Mouse (Mus musculus) liver, embryonic 16.5 days (tissue): Measurements from ENCODE around the gene Myo1a. TPM values are rescaled to one million over a fixed set of nuclear protein-coding genes. Genes with fewer than 3 reads are reported as not detected.
"Not testable (repeated sequence)": the region's sequence is repeated elsewhere in the genome, so short reads cannot be mapped to it uniquely, and the experiment has no call there.

Experiments
- ATAC-seq: fragments of 200-750 bp; cut with Nextera tagmentation; 2 replicates; pipeline ENCODE4 v1.8.0; 2017; ENCODE audit warnings: low read depth, mild to moderate bottlenecking, moderate number of reproducible peaks, moderate library complexity
- H3K27ac ChIP-seq: fragments of 300-500 bp; sonication (generic); 2 replicates; pipeline ENCODE4 v1.5.1; 2014; ENCODE audit warnings: mild to moderate bottlenecking, low read length
- H3K27me3 ChIP-seq: fragments of 300-500 bp; sonication (generic); 2 replicates; pipeline ENCODE4 v1.6.1; 2014; ENCODE audit warnings: low read depth, low read length, mixed read lengths; ENCODE audit not compliant: control insufficient read depth, insufficient read depth
- H3K36me3 ChIP-seq: fragments of 300-500 bp; sonication (generic); 2 replicates; pipeline ENCODE4 v1.6.1; 2014; ENCODE audit warnings: mild to moderate bottlenecking; ENCODE audit not compliant: control insufficient read depth, insufficient read depth
- H3K4me1 ChIP-seq: fragments of 300-500 bp; sonication (generic); 2 replicates; pipeline ENCODE4 v1.6.1; 2014; ENCODE audit warnings: low read depth, low read length, mixed read lengths; ENCODE audit not compliant: control insufficient read depth
- H3K4me2 ChIP-seq: fragments of 300-500 bp; sonication (generic); 2 replicates; pipeline ENCODE4 v1.6.1; 2014; ENCODE audit warnings: low read depth, low read length, mixed read lengths
- H3K4me3 ChIP-seq: fragments of 300-500 bp; sonication (generic); 2 replicates; pipeline ENCODE4 v1.5.1; 2014; ENCODE audit warnings: low read depth, mild to moderate bottlenecking, low read length
- H3K9ac ChIP-seq: fragments of 300-500 bp; sonication (generic); 2 replicates; pipeline ENCODE4 v1.6.1; 2014; ENCODE audit warnings: low read depth, low read length
- H3K9me3 ChIP-seq: fragments of 300-500 bp; sonication (generic); replicated peaks from 2 replicates; pipeline ENCODE4 v1.6.1; 2016; ENCODE audit warnings: low read length; ENCODE audit not compliant: control insufficient read depth
- WGBS: fragments of 180-500 bp; shearing (Covaris S2); extraction: QIAGEN DNeasy Blood & Tissue Kit; methylation state at CpG from one replicate; pipeline ENCODE4 v1.1.7; 2014; ENCODE audit not compliant: insufficient replicate concordance; 5-methylcytosine and 5-hydroxymethylcytosine counted together
- polyA plus RNA-seq: library from polyadenylated mRNA; unstranded; fragments of >200 nt; fragmentation: Nextera tagmentation; extraction: Ambion mirVana; gene quantifications from 2 replicates; pipeline ENCODE4 v1.2.1, GENCODE M21; 2015

Gene Myo1a
- polyA plus RNA-seq, 1 experiment from 2014 or later: 0.55 TPM

DNA sequence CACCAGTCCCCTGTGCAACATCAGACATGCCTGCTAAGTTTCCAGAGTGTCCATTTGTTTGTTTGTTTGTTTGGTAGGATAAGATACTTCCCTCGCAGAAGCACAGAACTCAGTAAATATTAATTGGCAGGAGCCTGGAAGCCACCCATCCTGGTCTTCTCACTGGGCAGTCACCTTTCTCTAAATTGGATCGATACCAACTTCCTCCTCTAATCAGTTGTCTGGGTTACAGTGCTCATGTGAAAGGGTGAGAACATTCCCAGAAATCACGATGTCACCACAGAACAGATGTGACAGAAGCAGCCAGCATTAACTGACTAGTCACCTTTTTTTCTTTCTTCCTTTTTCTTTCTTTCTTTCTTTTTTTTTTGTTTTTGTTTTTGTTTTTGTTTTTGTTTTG is 50.3 kb downstream of the Myo1a start:
- Histone ChIP-seq H3K9me3 (no peaks in the 10 kb centered on the region), H3K4me2 (no peak overlapping the region), H3K9ac (no peak overlapping the region), H3K27me3 (no peaks in the 10 kb centered on the region), H3K36me3 (no peaks in the 10 kb centered on the region), H3K4me1 (peaks cover 12% of the 10 kb centered on the region), H3K4me3 (no peak overlapping the region), H3K27ac (peak overlapping the region; percentile 31)
- 38% methylated on average over 3 of the region's 3 CpGs for WGBS
- no peak for ATAC-seq

DNA sequence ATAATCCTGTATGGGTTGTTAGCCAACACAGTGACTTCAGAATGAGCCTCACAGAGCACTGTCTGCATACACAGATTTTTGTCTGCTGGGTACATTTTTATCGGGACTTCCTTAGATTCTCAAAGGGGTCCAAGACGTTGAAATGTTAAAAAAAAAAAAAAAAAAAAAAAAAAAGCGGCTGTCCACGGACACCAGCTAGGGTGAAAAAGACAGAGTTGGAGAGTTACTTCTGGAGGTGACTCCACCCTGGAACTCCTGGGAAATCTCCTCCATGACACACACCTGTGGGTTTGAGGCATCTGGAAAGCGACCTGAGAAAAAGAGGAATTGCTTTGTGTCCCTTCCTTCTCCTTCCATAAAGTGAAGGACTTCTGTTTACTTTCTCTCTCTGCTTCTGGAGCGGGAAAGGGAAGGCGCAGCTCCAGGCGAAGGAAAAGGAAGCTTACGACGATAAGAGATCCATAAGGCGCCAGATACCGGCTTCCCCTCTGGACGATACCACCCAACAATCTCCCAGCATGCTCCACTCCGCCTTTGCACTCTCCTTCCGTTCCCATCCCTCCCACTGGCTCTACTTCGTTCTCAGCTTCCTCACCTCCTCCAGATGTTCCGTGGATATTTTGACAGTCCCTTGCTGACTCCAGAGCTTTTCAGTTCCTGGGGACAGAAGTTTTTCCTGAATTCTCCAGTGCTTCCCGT is 50.9 kb downstream of the Myo1a start:
- no peak overlapping the region for H3K27ac ChIP-seq
- no peaks in the 10 kb centered on the region for H3K36me3 ChIP-seq
- no peak overlapping the region for H3K9ac ChIP-seq
- peak; percentile 28 for ATAC-seq
- 0 out of 2 replicates have a peak overlapping the region, but pooled peaks have one; percentile 7 for H3K4me3 ChIP-seq
- H3K4me1 ChIP-seq: peaks cover 12% of the 10 kb centered on the region
- no peaks in the 10 kb centered on the region for H3K9me3 ChIP-seq
- no peaks in the 10 kb centered on the region for H3K27me3 ChIP-seq
- WGBS: 23% methylated on average over 18 of the region's 18 CpGs
- peak overlapping the region; percentile 36 for H3K4me2 ChIP-seq

DNA sequence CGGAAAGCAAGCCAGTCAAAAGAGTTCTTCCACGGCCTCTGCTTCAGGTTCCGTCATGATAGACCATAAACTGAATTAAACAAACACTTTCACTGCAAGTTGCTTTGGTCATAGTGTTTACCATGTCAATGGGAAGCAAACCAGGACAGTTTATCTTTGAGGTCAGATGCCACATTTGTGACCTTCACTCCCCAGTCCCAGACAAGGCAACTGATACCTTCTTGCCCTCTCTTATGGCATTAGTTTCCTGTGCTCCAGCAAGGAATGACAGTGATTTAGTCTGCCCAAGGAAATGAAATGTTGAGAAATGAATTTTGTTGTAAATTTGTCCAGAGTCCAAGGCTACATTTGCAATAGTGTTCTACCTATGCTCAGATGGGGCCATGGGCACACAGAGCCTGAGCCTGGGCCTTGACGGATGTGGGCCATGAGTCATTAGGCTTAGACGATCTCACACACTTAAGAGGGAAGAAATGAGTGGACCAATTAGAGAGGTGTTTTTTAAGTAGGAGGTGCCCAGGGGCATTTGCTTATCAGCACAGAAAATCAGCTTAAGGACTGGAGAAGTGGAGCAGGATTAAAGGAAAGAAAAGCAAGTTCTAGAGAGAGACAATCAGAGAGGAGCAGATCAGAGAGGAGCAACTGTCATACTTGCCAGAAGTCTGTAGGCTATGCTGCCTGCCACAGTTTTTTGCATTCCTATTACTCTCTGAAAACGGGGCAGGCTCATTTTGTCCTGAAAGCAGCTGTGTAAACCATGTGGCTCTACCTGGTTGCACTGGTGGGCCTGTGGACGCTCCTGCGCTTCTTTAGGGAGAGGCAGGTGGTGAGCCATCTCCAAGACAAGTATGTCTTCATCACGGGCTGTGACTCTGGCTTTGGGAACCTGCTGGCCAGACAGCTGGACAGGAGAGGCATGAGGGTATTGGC is 54.5 kb downstream of the Myo1a start, which contains the start of the genes Rdh1 and Rdh16f1:
TSS of gene Rdh1 (plus strand) at position 541 of the 930 bp plus-strand sequence.
TSS of gene Rdh16f1 (plus strand) at position 607 of the 930 bp plus-strand sequence.
- no peak within 1 kb of the TSS for H3K4me2 ChIP-seq
- H3K27me3 ChIP-seq: no peaks in the 10 kb centered on the region
- H3K36me3 ChIP-seq: no peaks in the 10 kb centered on the region
- H3K27ac ChIP-seq: peak within 1 kb of the TSS; percentile 59
- H3K4me3 ChIP-seq: no peak within 1 kb of the TSS
- 50% methylated on average over 9 of the region's 9 CpGs for WGBS
- H3K9me3 ChIP-seq: no peaks in the 10 kb centered on the region
- peaks cover 12% of the 10 kb centered on the region for H3K4me1 ChIP-seq
- no peak within 1 kb of the TSS for H3K9ac ChIP-seq
- 0 out of 2 replicates have a peak, but pooled peaks have one; percentile 20 for ATAC-seq

DNA sequence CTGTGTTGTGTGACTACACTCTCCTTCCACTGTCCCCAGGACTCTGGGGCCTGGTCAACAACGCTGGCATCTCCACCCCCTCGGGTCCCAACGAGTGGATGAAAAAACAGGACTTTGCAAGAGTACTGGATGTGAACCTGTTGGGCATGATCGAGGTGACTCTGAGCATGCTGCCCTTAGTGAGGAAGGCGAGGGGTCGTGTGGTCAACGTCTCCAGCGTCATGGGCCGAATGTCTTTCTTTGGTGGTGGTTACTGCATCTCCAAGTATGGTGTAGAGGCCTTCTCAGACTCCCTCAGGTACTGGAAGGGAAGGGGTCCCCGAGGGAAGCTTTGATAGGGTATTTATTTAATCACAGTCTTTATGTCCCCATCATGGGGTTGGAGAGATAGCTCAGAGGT is 58.0 kb downstream of the Myo1a start:
- H3K36me3 ChIP-seq, H3K27me3 ChIP-seq, H3K9me3 ChIP-seq, H3K27ac ChIP-seq, H3K9ac ChIP-seq, H3K4me2 ChIP-seq, ATAC-seq, H3K4me3 ChIP-seq, H3K4me1 ChIP-seq: not testable (repeated sequence)
- WGBS: 57% methylated on average over 10 of the region's 10 CpGs

DNA sequence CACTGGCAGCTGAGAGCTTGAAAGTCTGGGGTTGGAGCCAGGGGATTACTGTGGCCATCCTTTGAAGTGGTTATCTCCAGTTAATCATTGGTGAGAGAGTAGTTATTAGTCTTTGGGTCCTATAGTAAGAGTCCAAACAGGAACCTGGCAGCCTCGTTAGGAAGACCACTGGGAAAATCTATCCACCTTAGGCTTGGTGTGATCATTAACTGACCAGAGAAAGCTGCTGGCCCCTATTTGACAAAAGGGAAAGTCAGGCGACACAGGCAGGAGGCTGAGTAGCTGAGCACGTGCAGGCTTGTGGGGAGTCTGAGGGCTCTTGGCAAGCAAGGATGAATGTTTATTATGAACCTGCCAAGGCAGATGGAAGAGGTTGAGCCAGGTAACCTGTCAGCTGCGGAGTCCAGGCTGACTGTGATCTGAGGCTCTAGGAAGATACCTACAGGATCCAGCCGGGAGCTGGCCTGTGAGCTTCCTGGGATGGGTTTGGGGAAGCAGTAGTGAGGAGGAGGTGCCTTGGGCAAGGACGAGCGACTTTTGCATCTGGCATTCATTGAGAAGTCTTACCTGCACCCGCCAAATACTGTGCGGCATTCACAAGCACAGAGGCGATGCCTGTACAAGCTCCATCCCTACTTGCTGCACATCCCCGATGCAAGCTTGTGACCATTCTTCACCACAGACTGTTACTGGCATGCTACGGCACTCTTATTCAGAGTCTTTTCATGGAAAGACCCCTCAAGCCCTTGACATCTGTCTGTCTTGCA is 59.1 kb downstream of the Myo1a start:
- WGBS: 52% methylated on average over 12 of the region's 12 CpGs
- H3K9me3 ChIP-seq: no peaks in the 10 kb centered on the region
- no peak overlapping the region for H3K9ac ChIP-seq
- H3K4me3 ChIP-seq: no peak overlapping the region
- H3K27me3 ChIP-seq: no peaks in the 10 kb centered on the region
- H3K4me1 ChIP-seq: no peaks in the 10 kb centered on the region; the same call in 1 of the 2 replicates
- peak; percentile 81 for ATAC-seq
- no peak overlapping the region for H3K4me2 ChIP-seq
- peak overlapping the region; percentile 69; the same call in 1 of the 2 replicates for H3K27ac ChIP-seq
- H3K36me3 ChIP-seq: no peaks in the 10 kb centered on the region

DNA sequence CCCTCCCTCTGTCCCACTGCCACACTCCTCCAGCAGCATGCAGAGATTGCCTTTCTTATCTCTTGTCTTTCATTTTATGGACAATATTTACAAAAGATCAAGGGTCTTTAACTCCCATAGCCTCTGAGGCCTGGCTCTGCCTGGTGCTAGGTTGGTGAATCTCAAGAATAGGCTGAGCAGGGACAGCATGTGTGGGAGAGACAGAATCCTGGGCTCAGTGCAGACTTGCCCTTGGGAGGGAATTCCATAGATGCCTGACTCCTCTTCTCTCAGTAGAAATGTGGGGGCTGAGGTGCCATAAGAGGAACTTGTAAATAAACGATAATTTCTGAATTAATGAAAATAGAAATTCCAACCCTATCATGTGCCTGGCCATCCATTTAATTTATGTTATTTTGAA is 61.6 kb downstream of the Myo1a start:
- H3K27me3 ChIP-seq: no peaks in the 10 kb centered on the region
- ATAC-seq: no peak
- H3K27ac ChIP-seq: no peak overlapping the region
- H3K4me2 ChIP-seq: no peak overlapping the region
- no peaks in the 10 kb centered on the region for H3K9me3 ChIP-seq
- H3K36me3 ChIP-seq: no peaks in the 10 kb centered on the region
- no peak overlapping the region for H3K4me3 ChIP-seq
- H3K4me1 ChIP-seq: no peaks in the 10 kb centered on the region
- 63% methylated on average over 1 of the region's 1 CpGs for WGBS
- H3K9ac ChIP-seq: no peak overlapping the region

Other genes with a start within 250 kb of the Myo1a start
- gene Stac3, start 203.5 kb upstream of the Myo1a start, polyA plus RNA-seq: 0.59 and 0.65 TPM in 2 replicates
- 62.5 and 67.9 TPM in 2 replicates for gene Ndufa4l2, start 190.2 kb upstream of the Myo1a start, polyA plus RNA-seq
- gene Shmt2, start 182.7 kb upstream of the Myo1a start, polyA plus RNA-seq: 180 and 183 TPM in 2 replicates
- 0.14 TPM in 1 of 2 replicates, not detected in the other for gene Nxph4, start 170.6 kb upstream of the Myo1a start, polyA plus RNA-seq
- 31.9 and 36.3 TPM in 2 replicates for gene Lrp1, start 84.0 kb upstream of the Myo1a start, polyA plus RNA-seq
- 14.8 and 17.7 TPM in 2 replicates for gene Stat6, start 62.2 kb upstream of the Myo1a start, polyA plus RNA-seq
- gene Nemp1, start 38.3 kb upstream of the Myo1a start, polyA plus RNA-seq: 6.7 and 7.1 TPM in 2 replicates
- 3.0 and 3.9 TPM in 2 replicates for gene Nab2, start 36.6 kb upstream of the Myo1a start, polyA plus RNA-seq
- 11.3 and 13.1 TPM in 2 replicates for gene Tac2, start 19.3 kb downstream of the Myo1a start, polyA plus RNA-seq
- gene Zbtb39, start 34.4 kb downstream of the Myo1a start, polyA plus RNA-seq: 0.69 and 0.70 TPM in 2 replicates
- 13.4 and 15.6 TPM in 2 replicates for gene Gpr182, start 46.6 kb downstream of the Myo1a start, polyA plus RNA-seq
- 0.12 and 0.20 TPM in 2 replicates for gene Rdh1, start 54.6 kb downstream of the Myo1a start, polyA plus RNA-seq
- 0.14 and 0.25 TPM in 2 replicates for gene Rdh16f1, start 54.6 kb downstream of the Myo1a start, polyA plus RNA-seq
- not detected in 2 replicates for gene Rdh9, start 71.2 kb downstream of the Myo1a start, polyA plus RNA-seq
- gene Rdh16, start 96.0 kb downstream of the Myo1a start, polyA plus RNA-seq: 0.04 and 0.05 TPM in 2 replicates
- gene Rdh19, start 144.8 kb downstream of the Myo1a start, polyA plus RNA-seq: 0.11 TPM in 1 of 2 replicates, not detected in the other
- gene Rdh16f2, start 161.3 kb downstream of the Myo1a start, polyA plus RNA-seq: 0.45 and 0.54 TPM in 2 replicates
- gene Rdh7, start 183.6 kb downstream of the Myo1a start, polyA plus RNA-seq: 20.8 and 33.3 TPM in 2 replicates
- gene Sdr9c7, start 193.3 kb downstream of the Myo1a start, polyA plus RNA-seq: not detected in 2 replicates